Mouse (Mus musculus): Measurements from ENCODE around the gene Gatad2a.
"Not testable (repeated sequence)": the region's sequence is repeated elsewhere in the genome, so short reads cannot be mapped to it uniquely, and the experiment has no call there.

Gatad2a gene

DNA sequence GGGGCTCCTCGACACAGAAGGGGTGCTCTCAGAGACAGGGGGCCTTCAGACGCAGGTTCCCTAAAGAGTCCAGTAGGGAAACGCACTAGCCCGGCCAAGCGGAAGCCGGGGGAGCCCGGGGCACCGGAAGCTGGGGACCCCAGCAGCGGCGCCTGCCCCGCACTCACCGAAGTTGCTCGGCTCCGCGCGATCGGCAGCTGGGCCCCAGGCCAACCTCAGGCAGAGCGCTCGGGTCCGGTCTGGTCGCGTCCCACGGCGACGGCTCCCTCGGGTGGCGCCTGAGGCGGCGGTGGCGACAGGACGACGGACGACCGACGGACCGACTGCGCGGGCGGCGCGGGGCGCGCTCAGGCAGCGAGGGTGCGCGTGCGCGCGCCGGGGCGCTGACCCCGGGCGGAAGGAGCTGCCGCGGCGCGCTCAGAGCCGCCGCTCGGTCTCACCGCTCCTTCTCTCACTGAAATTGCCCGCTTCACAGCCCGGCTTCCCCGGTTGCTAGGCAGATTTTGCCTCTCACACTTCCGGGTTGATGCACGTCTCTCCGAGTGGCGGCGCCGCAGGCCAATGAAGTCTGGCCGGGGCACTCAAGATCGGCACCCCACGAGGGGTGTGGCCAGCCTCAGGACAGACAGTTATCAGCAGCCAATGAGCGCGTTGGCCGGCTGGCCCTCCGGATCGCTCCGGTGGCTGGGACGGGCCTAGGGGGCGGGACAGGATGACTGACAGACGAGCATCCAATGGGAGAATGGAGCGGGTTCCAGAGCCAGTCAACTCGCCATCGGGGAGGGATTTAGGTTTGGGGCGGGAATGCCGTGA lies at the start of gene Gatad2a:
TSS of gene Gatad2a (minus strand) at position 609 of the 813 bp plus-strand sequence.
- peak; percentile 99 for DNase-seq (ENCODE audit: low spot score)

DNA sequence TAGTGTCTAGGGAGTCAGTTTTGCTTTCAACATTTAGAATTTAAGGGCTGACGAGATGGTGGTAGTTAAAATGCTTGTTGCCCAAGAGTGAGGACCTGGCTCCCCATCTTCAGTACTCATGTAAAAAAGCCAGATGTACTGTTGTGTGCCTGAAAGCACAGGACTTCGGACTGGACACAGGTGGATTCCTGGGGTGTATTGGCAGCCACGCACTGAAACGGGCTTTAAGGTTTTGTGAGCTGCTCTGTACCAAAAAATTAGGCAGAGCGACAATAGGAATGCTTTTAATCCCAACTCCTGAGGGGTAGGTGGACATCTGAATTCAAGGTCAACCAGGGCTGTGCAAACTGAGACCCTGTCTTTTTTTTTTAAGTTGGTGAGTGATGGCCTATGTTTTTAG lies 47.8 kb upstream of the Gatad2a start:
- no peak for DNase-seq (ENCODE audit: low spot score)

DNA sequence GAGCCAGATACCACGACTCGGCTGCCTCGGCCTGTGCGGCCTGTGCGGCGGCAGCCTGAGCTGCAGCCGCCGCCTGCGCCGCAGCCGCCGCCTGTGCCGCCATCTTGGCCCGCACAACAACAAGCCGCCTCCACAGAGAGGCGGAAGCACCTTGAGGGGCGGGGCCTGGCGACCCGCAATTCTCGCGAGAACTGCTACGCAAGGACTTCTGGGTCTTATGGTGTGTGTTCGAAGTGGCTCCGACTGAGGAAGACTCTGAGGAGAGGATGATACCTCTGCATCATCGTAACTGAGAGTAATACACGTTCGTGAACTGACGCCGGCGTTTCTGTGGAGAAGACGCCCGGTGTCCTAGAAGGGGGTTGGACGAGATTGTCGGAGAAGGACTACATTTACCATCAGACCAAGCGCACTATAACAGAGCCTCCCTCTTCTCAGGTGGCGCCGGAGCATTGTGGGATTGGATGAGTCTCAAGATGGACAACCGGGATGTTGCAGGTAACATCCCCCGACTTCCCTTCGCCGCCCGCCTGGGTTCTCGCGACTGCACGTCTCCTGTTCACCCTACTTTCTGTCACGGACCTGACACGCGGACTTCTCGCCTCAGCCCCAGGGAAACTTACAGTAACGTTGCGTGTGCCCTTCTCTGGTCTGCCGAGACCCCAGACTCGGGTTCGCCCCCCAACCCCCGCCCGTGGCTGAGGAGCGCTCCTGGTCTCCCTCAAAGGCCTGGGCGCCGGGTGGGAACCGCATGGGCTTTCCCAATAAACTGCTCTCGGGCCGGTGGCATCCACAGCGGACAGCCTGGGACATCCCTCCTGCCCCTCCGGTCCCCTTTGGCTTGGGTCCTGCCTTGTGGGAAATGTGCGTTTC lies 46.6 kb upstream of the Gatad2a start, which contains the start of the genes Mau2 and Sugp1:
TSS of gene Mau2 (minus strand) at position 152 of the 873 bp plus-strand sequence.
TSS of gene Sugp1 (plus strand) at position 231 of the 873 bp plus-strand sequence.
- DNase-seq (ENCODE audit: low spot score) = peak; percentile 84

DNA sequence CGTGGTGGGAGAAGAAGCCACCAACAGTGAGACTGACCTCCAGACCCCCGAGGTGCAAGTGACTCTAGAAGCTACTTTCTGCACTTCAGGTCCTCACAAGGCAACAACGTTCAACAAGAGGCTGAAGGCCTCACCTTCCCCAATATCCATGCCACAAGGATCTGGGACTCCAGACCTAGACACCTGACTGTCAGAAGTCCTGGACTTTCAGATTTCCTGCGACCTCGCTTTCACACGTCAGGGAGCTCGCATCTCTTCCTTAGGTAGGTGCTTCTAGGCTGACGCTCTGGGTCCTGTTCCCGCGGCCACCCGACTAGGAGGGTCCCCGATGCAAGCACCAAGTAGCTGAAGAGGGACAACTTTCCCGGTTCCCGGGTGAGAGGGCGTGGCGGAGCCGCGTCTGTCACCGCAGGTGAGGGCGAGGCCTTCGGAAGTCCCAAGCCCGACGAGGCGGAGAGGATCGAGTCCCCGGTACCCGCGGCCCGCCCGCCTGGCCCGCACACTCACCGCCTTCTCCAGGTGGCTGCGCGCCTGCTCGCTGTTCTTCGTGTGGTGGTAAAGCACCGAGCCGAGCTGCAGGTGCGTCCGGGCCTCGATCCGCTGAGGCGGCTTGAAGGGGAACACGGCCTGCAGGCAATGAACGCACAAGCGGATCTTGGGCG lies 45.8 kb upstream of the Gatad2a start:
- no peak for DNase-seq (ENCODE audit: low spot score)

DNA sequence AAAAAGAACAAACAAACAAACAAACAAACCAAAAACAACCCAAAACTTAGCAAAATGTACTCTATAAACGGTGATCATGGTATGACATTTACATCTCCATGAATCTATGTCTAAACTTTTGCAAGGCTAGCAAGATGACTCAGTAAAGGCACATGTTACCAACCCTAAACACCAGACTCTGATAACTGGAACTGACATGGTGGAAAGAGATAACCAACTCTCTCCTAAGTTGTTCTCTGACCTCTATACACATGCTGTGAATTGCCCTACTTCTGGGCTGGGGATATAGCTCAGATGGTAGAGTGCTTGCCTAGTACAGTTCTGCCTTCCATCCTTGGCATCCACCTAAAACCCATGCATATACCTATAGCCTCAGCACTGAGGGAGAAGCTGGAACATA lies 41.8 kb upstream of the Gatad2a start:
- DNase-seq (ENCODE audit: low spot score) = no peak

DNA sequence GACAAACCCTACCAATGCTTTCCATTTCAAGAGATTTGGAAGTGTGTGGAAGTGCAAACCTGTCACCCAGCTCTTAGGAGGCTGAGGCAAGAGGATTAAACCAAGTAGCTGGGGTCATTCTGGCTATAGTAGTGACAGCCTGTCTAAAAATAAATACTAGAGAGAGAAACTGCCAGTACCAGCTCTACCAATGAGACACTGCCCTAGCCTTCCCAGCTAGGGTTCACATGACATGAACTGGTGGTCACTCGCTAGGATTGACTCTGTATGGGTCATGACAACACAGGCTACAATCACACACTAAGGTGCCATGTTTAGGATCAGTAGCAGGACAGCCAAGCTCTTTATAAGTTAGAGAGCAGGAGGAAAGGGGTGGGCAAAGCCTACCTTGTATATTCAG lies 34.1 kb upstream of the Gatad2a start:
- no peak for DNase-seq (ENCODE audit: low spot score)

DNA sequence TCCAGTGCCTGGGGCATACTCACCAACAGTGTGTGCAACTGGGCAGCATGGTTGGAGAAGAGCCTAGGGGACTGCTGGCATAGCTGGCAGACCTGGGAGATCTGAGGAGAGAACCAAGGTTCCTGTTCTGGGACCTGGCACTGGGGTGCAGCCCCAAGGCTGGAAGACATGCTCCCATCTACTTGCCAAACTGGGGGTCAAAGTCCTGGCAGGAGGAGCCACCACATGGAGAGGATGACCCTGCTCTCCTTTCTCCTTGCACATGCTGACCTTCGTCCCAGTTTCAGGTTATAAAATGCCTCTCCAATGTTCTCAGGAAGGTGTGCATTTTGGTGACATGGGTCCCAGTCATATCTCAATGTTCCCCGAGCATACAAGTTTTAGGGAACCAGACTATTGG lies 30.0 kb upstream of the Gatad2a start:
- no peak for DNase-seq (ENCODE audit: low spot score)

DNA sequence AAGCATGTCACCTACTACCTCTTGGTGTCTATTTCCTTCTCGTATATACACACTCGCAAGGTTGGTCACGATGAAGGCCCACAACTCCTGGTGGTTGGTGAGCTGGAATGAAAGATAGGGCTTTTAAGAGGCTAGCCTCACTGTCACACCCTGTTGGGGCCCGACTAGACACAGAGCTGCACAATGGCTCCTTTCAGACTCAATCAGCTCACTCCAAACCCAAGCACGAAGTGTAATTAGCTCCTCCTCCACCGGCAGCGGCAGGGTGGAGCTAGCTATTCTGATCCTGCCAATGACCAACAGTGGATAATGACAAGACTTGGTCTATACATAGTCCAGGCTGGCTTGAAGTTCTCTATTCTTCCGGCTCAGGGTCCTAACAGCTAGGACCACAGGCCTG lies 27.4 kb upstream of the Gatad2a start:
- no peak for DNase-seq (ENCODE audit: low spot score)

DNA sequence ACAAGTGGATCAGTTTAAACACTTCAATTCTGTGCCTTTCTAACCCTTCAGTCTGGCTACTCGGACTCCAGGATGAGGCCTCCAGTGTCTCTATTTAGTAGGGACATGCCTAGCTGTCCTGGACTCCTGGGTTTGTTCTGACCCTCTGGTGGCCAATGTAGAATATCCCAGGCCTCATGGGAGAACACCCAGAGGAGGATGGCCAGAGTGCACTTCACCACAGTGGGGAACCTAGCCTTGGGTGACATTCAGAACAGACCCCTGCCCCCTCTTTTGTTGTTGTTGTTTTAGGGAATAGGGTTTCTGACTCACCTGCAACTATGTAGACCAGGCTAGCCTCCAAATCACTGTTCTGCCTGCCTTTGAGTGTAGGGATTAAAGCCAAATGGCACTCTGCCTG lies 18.8 kb upstream of the Gatad2a start:
- no peak for DNase-seq (ENCODE audit: low spot score)

DNA sequence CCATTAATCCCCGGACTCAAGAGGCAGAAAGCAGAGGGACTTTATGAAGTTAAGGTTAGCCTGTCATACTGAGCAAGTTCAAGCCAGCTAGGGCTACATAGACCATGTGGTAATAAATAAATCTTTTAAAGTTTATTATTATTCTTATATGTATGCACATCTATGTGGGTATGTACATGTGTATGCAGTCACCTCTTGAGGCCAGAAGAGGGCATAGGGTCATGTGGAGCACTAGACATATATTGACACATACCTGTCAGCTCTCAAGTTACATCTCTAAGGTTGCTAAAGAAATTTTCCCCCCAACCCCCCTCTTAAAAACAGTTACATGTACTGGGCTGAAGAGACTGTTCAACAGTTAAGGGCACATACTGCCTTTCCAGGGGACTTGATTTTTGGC lies 16.6 kb upstream of the Gatad2a start:
- no peak for DNase-seq (ENCODE audit: low spot score)

DNA sequence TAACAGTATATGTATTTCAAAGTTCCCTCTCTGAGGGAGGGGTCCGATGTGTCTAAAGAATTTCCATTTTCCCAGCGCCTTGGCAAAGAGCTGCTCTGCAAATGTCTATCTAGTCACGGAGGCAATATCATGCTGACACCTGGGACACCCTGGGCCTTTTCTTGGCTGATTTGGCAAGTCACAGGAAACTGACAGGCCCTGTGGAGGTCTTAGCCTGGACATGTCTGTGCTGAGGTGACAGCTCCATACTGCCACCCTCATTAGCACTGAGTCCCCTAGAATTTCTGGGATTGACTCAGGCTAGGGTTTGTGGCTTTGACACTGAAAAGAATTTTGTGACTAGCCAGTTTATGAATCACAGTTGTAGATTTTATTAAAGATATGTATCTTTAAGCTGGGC lies 16.2 kb upstream of the Gatad2a start:
- no peak for DNase-seq (ENCODE audit: low spot score)

DNA sequence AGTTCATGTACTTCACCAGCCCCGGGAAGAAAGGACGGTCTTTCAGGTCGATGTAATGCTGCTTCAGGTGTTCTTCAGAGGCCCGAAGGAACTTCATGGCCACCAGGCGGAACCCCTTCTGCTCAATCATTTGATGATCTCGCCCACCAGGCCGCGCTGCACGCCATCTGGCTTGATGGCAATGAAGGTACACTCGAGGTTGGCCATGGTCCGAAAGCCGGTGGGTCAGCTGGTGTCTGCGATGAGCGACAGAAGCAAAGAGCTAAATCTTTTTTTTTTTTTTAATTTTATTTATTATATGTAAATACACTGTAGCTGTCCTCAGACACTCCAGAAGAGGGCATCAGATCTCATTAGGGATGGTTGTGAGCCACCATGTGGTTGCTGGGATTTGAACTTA lies 14.6 kb upstream of the Gatad2a start:
- DNase-seq (ENCODE audit: low spot score) = not testable (repeated sequence)

DNA sequence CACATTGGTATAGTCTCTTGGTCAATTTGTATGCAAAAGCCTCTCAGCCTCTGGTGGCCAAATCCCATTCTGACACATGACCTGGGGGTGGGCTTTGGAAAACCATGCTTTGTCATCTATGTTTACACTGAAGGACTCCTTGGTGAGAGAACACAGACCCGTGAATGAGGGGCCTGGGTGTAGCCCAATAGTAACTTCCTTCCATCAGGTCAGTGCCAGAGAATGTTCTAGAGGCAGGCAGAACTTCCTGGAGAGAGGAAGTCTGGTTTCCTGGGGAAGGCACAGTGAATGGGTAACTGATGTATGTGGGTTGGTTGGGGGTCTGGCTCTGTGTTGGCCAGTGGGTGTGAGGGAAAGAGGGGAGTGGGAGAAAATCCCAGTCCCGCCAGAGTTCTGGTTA lies 9.0 kb upstream of the Gatad2a start:
- DNase-seq (ENCODE audit: low spot score) = no peak

DNA sequence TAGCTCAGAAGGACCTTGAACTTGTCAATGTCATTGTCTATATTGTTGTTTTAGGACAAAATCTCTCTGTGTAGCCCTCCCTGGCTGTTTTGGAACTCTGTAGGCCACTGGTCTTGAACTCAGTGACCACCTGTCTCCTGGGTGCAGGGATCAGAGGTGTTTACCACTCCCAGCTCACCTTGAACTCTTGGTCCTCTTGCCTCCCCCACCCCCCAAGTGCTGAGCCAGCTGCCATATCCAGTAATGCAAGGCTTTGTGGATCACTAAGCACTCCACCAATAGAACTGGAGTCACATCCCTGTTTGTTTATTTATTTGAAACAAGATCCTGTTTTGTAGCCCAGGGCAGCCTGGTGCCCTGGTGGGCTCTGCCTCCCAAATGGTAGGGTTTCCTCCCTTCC lies 8.2 kb upstream of the Gatad2a start:
- DNase-seq (ENCODE audit: low spot score) = no peak

DNA sequence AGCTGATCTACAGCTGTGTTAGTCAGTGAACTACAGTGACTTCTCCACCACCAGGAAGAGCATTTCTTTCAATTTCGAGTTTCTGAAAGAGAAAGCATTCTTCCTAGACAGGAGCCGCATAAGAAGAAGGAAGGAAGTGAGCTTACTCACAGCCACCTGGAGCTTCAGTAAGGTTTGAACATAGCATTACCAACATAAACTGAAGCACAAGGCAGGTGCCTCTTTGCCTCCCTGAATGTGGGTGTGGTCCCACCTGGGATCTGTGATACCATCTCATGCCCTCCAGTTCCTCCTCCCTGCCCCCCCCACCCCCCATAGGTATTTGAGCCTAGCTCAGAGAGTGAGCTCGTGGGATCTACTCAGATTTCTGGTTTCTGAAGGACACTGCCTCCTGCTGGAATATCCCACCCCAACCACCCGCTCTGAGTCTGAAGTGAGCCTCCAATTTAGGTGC lies 7.0 kb upstream of the Gatad2a start:
- DNase-seq (ENCODE audit: low spot score) = no peak

DNA sequence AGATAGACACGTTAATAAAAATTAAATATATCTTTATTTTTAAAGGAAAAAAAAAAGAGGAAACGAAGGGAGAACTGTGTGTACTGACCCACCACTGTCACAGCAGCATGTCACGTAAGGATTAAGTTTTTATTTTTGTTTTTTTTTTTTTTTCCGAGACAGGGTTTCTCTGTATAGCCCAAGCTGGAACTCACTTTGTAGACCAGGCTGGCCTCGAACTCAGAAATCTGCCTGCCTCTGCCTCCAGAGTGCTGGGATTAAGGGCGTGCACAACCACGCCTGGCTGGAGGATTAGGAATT lies 5.7 kb upstream of the Gatad2a start:
- DNase-seq (ENCODE audit: low spot score) = not testable (repeated sequence)

DNA sequence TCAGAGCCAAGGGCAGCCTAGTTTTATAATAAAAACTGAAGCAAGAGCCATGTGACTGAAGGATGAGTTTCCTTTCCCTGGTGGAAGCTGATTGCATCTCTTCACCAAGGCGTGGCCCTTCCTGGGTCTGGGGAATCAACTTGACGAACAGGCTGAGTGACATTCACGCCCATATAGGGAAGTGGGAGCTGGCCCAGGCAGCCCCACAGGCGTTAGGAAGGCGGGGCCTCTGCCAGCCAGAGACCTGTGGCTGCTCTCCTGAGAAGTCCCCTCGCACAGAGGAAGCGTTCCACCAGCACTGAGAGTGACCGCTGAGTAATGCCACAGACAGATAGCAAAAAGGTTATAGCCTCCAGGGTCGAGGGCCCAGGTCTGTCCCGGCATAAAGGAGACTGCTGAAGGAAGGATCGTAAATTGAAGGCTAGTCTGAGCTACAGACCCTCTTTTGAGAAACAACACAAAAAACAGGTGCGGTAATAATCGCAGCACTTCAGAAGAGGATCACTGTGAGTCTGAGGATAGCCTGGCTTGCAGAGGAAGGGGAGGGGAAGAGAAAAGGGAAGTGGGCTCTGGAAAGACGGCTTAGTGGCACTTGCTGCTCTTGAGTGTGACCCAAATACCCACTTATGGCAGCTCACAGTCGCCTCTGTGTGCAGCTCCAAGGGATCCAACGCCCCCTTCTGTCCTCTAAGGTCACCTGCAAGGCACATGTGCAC lies 5.2 kb upstream of the Gatad2a start:
- DNase-seq (ENCODE audit: low spot score) = peak; percentile 41

DNA sequence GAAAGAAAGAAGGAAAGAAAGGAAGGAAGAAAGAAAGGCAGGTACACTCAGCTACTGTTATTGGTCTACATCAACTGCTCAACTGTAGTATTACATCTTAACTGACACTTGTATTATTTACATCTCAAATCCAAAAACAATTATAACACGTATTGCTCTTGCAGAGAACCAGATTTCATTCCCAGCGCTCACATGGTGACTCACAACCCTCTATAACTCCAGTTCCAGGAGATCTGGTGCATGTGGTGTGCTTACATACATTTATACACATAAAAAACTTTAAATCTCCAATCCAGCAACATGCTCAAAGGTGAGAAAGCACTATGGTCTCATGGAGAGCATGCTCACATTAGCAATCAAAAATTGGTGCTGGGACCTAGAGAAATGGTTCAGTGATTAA lies 4.0 kb upstream of the Gatad2a start:
- DNase-seq (ENCODE audit: low spot score) = no peak

DNA sequence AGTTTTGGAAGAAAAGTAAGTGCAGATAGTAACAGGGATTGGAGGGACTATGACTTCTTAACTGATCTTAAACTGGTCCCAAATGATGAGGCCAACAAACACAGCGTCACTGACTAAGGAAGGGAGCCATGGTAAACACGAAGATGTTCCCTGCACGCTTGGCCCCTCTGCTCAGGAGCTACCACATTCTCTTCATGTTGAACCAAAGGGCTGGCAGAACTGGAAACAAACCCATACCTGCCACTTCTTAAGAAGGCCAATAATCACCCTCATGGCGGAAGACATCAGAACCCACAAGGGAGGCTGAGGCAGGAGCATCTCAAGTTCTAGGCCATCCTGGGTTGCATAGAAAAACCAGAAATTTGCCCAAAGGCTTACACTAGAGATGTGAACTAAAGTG lies 3.1 kb upstream of the Gatad2a start:
- no peak for DNase-seq (ENCODE audit: low spot score)

DNA sequence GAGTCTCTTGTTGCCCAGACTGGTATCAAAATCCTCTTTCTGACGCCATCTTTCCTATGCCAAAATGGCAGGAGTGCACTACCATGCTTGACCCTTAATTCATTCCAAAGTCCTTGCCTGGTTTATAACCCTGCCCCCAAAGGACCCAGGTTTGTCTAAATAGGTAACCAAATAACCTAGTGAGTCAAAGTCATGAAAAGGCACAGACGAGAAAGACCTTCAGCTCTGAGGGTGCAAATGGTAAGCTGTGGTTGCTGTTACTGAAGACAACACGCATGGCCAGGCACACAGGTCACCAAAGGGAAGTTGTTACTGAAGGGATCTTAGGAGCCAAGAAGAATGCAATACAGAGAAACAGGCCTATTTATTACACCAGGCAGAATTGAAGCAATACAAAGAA lies 2.5 kb upstream of the Gatad2a start:
- DNase-seq (ENCODE audit: low spot score) = no peak

DNA sequence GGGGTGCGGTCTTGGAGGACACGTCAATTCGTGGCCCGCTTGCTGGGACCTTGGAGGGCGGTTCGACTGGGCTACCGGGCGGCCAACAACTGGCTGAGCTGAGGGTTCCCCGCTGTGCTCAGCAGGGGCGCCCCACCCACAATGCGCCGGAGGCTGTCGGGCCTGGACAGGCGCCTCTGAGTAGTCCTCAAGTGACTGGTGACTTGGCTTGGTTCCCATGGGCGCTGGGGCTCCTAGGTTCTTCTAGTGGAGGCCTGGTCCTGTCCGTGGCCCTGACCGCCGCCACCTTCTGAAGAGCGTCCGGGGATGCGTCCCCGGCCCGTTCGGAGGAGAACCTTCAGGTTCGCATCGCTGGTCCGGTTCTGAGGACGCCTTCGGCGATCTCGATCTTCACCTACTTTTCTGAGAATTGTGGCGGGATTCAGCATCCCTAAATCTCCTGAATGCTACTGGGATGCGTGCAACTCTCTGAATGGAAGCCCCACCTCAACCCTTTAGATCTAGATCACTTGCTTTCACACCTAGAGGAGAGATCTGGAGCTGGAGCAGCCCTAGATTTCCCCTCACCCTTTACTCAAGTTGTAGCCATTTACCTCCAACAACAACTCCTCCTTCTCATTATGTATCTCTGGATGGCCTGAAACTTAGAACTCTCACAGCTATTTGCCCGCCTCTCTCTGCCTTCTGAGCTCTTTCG lies 553 bp upstream of the Gatad2a start:
- no peak for DNase-seq (ENCODE audit: low spot score)

DNA sequence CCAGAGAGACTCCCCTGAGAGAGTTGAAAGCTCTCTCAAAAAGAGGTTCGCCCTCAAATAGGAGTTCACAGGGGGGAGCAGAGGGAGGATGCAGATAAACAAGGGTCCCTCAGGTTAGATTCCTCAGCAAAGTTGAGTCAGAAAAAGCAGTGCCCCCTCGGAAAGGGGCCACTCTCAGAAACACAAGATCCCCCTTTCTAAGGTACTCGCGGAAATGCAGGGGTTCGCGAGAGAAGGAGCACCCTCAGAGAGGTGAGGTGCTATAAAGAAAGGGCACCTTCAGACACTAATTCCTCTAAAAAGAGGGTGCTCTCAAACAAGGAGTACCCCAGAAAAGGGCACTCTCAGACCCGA lies 785 bp downstream of the Gatad2a start:
- no peak for DNase-seq (ENCODE audit: low spot score)

All from urinary bladder, postnatal 10 days (tissue).